In the genomic region with DNA sequence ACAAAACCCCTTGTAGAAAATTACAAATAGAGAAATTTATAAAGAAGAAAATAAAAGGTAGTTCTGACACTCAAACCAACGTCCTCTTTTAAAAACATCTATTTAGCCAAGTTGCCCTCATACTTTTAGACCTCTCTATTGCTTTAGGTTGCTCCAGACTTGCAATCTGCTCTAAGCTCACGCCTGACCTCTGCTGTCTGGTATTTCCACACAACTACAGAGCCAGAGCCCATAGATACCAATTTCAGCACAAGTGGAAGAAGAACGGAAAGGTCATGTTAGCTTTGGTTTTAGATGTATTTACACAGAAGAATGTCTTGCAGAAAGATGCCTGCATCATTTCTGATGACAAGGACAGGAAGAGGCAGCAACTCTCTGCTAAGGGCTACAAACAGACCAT, we compare ENCODE assay signal across 18 mouse cellular contexts. TPM values are rescaled to one million over a fixed set of nuclear protein-coding genes. Genes with fewer than 3 reads are reported as not detected.
DNase-seq lines count a peak whose midpoint lies in the region; ATAC-seq and TF ChIP-seq lines count a peak whose summit lies in the region.
"Had no signal": no experiment of that assay in that cellular context is flagged by ENCODE, and none has a peak within 500 bp of the region (broad histone marks: within the 10 kb centered on the region; RNA-seq: fewer than 3 reads in every experiment).

No protein-coding gene starts in this region.

- no peaks in the 10 kb centered on the region for H3K36me3 ChIP-seq in forebrain, postnatal 0 days (ENCODE audit: insufficient read depth)
- H3K36me3 ChIP-seq in forebrain, embryonic 13.5 days (ENCODE audit: poor library complexity, severe bottlenecking): no peaks in the 10 kb centered on the region
- H3K36me3 ChIP-seq in kidney, embryonic 15.5 days: no peaks in the 10 kb centered on the region
- H3K36me3 ChIP-seq in midbrain, postnatal 0 days (ENCODE audit: insufficient read depth, low read length): no peaks in the 10 kb centered on the region
- no peaks in the 10 kb centered on the region for H3K36me3 ChIP-seq in midbrain, embryonic 10.5 days
- H3K36me3 ChIP-seq in stomach, postnatal 0 days (ENCODE audit: control insufficient read depth, insufficient read depth, low read length): no peaks in the 10 kb centered on the region
- H3K36me3 ChIP-seq: embryonic facial prominence, embryonic 13.5 days; forebrain, embryonic 15.5 days; liver, embryonic 15.5 days; midbrain, embryonic 15.5 days had no signal

- no peak overlapping the region for H3K9ac ChIP-seq in forebrain, postnatal 0 days
- H3K9ac ChIP-seq in forebrain, embryonic 13.5 days: no peak overlapping the region
- no peak overlapping the region for H3K9ac ChIP-seq in kidney, embryonic 15.5 days
- no peak overlapping the region for H3K9ac ChIP-seq in midbrain, postnatal 0 days (replicated peaks; ENCODE audit: low read length, poor library complexity, severe bottlenecking)
- H3K9ac ChIP-seq in stomach, postnatal 0 days (ENCODE audit: low read length): no peak overlapping the region
- H3K9ac ChIP-seq: embryonic facial prominence, embryonic 13.5 days; forebrain, embryonic 15.5 days; liver, embryonic 15.5 days; midbrain, embryonic 15.5 days had no signal

- no peak for TF ChIP-seq EP300 in stomach, postnatal 0 days (optimal IDR thresholded peaks at IDR 0.05)

- DNase-seq in forebrain, postnatal 0 days: no peak
- DNase-seq in kidney, postnatal 10 days: peak; percentile 9
- peak; percentile 1 for DNase-seq in midbrain, postnatal 0 days (ENCODE audit: low spot score)
- DNase-seq in midbrain, embryonic 10.5 days (ENCODE audit: low spot score): no peak
- DNase-seq in stomach, postnatal 0 days (ENCODE audit: low spot score): no peak
- DNase-seq in cerebellum, adult 11-12 months: no peak
- DNase-seq: adrenal gland, postnatal 25 days; cerebellum, adult 2 months; gastrocnemius, postnatal 36 days; right cerebral cortex, adult 18-20 months had no signal

- 60% methylated on average over 3 of the region's 3 CpGs for WGBS in forebrain, postnatal 0 days
- WGBS in forebrain, embryonic 13.5 days: 60% methylated on average over 3 of the region's 3 CpGs
- 46% methylated on average over 3 of the region's 3 CpGs for WGBS in kidney, embryonic 15.5 days
- 49% methylated on average over 3 of the region's 3 CpGs for WGBS in midbrain, postnatal 0 days
- 55% methylated on average over 3 of the region's 3 CpGs for WGBS in midbrain, embryonic 10.5 days
- 32% methylated on average over 3 of the region's 3 CpGs for WGBS in stomach, postnatal 0 days

- H3K27ac ChIP-seq in forebrain, postnatal 0 days (ENCODE audit: low read depth, low read length): no peak overlapping the region
- no peak overlapping the region for H3K27ac ChIP-seq in forebrain, embryonic 13.5 days
- H3K27ac ChIP-seq in kidney, embryonic 15.5 days: no peak overlapping the region
- no peak overlapping the region for H3K27ac ChIP-seq in midbrain, postnatal 0 days (ENCODE audit: low read depth, low read length)
- no peak overlapping the region for H3K27ac ChIP-seq in midbrain, embryonic 10.5 days (replicated peaks)
- no peak overlapping the region for H3K27ac ChIP-seq in stomach, postnatal 0 days (replicated peaks)
- H3K27ac ChIP-seq: embryonic facial prominence, embryonic 13.5 days; forebrain, embryonic 15.5 days; liver, embryonic 15.5 days; midbrain, embryonic 15.5 days had no signal

- H3K9me3 ChIP-seq in forebrain, postnatal 0 days (ENCODE audit: low read length): no peaks in the 10 kb centered on the region
- H3K9me3 ChIP-seq in forebrain, embryonic 13.5 days (replicated peaks): no peaks in the 10 kb centered on the region
- no peaks in the 10 kb centered on the region for H3K9me3 ChIP-seq in kidney, embryonic 15.5 days (replicated peaks)
- no peaks in the 10 kb centered on the region for H3K9me3 ChIP-seq in midbrain, postnatal 0 days (ENCODE audit: low read length)
- H3K9me3 ChIP-seq in midbrain, embryonic 10.5 days (replicated peaks): no peaks in the 10 kb centered on the region
- no peaks in the 10 kb centered on the region for H3K9me3 ChIP-seq in stomach, postnatal 0 days (ENCODE audit: control insufficient read depth, low read length)
- H3K9me3 ChIP-seq: embryonic facial prominence, embryonic 13.5 days; forebrain, embryonic 15.5 days; liver, embryonic 15.5 days; midbrain, embryonic 15.5 days had no signal

- no peak overlapping the region for H3K4me3 ChIP-seq in forebrain, postnatal 0 days (ENCODE audit: low read depth, low read length)
- no peak overlapping the region for H3K4me3 ChIP-seq in forebrain, embryonic 13.5 days
- H3K4me3 ChIP-seq in kidney, embryonic 15.5 days (replicated peaks): no peak overlapping the region
- no peak overlapping the region for H3K4me3 ChIP-seq in midbrain, postnatal 0 days (ENCODE audit: low read depth, low read length)
- no peak overlapping the region for H3K4me3 ChIP-seq in midbrain, embryonic 10.5 days
- no peak overlapping the region for H3K4me3 ChIP-seq in stomach, postnatal 0 days (ENCODE audit: low read depth, low read length)
- H3K4me3 ChIP-seq: embryonic facial prominence, embryonic 13.5 days; forebrain, embryonic 15.5 days; liver, embryonic 15.5 days; midbrain, embryonic 15.5 days had no signal

- no peak for ATAC-seq in forebrain, postnatal 0 days
- ATAC-seq in forebrain, embryonic 13.5 days: no peak
- ATAC-seq in kidney, embryonic 15.5 days (replicated peaks; ENCODE audit: low FRiP score): no peak
- no peak for ATAC-seq in midbrain, postnatal 0 days (ENCODE audit: low FRiP score)
- ATAC-seq in stomach, postnatal 0 days (ENCODE audit: low FRiP score, low TSS enrichment): no peak
- ATAC-seq: forebrain, embryonic 15.5 days; midbrain, embryonic 15.5 days had no signal

- H3K4me1 ChIP-seq in forebrain, postnatal 0 days (ENCODE audit: insufficient read depth): no peaks in the 10 kb centered on the region
- H3K4me1 ChIP-seq in forebrain, embryonic 13.5 days: no peaks in the 10 kb centered on the region
- H3K4me1 ChIP-seq in kidney, embryonic 15.5 days: no peaks in the 10 kb centered on the region
- no peaks in the 10 kb centered on the region for H3K4me1 ChIP-seq in midbrain, postnatal 0 days (ENCODE audit: insufficient read depth, low read length)
- H3K4me1 ChIP-seq in midbrain, embryonic 10.5 days: no peaks in the 10 kb centered on the region
- no peaks in the 10 kb centered on the region for H3K4me1 ChIP-seq in stomach, postnatal 0 days (replicated peaks; ENCODE audit: control insufficient read depth, insufficient read depth)
- H3K4me1 ChIP-seq: embryonic facial prominence, embryonic 13.5 days; forebrain, embryonic 15.5 days; liver, embryonic 15.5 days; midbrain, embryonic 15.5 days had no signal

- TF ChIP-seq CTCF in forebrain, postnatal 0 days (IDR thresholded peaks at IDR 0.05; ENCODE audit: low read depth): peak; percentile 40
- peak; percentile 63 for TF ChIP-seq CTCF in midbrain, postnatal 0 days (IDR thresholded peaks at IDR 0.05)
- TF ChIP-seq CTCF in stomach, postnatal 0 days (IDR thresholded peaks at IDR 0.05; ENCODE audit: low read depth): peak; percentile 61

- H3K4me2 ChIP-seq in forebrain, postnatal 0 days (ENCODE audit: low read depth): no peak overlapping the region
- no peak overlapping the region for H3K4me2 ChIP-seq in forebrain, embryonic 13.5 days
- H3K4me2 ChIP-seq in kidney, embryonic 15.5 days: no peak overlapping the region
- no peak overlapping the region for H3K4me2 ChIP-seq in midbrain, postnatal 0 days (ENCODE audit: low read depth, low read length, poor library complexity, severe bottlenecking)
- no peak overlapping the region for H3K4me2 ChIP-seq in stomach, postnatal 0 days (replicated peaks; ENCODE audit: low read depth)
- H3K4me2 ChIP-seq: embryonic facial prominence, embryonic 13.5 days; forebrain, embryonic 15.5 days; liver, embryonic 15.5 days; midbrain, embryonic 15.5 days had no signal

- H3K27me3 ChIP-seq in forebrain, postnatal 0 days (ENCODE audit: insufficient read depth, low read length): no peaks in the 10 kb centered on the region
- no peaks in the 10 kb centered on the region for H3K27me3 ChIP-seq in forebrain, embryonic 13.5 days
- H3K27me3 ChIP-seq in kidney, embryonic 15.5 days: peaks cover 14% of the 10 kb centered on the region
- H3K27me3 ChIP-seq in midbrain, postnatal 0 days (ENCODE audit: insufficient read depth, low read length): no peaks in the 10 kb centered on the region
- H3K27me3 ChIP-seq in midbrain, embryonic 10.5 days (ENCODE audit: low read depth, poor library complexity, severe bottlenecking): peaks cover 91% of the 10 kb centered on the region
- no peaks in the 10 kb centered on the region for H3K27me3 ChIP-seq in stomach, postnatal 0 days (ENCODE audit: control insufficient read depth, insufficient read depth, low read length)
- H3K27me3 ChIP-seq: forebrain, embryonic 15.5 days; liver, embryonic 15.5 days; midbrain, embryonic 15.5 days had no signal

RNA-seq across cellular contexts. Expression of a gene that starts 32.4 kb away (rescaled TPM):
- total RNA-seq in forebrain, postnatal 0 days (2014; rRNA removed): 8.2 and 8.8 TPM in 2 replicates
- 2.1 and 2.2 TPM in 2 replicates for polyA plus RNA-seq in forebrain, postnatal 0 days (2015; fragmentation: Nextera tagmentation; extraction: Ambion mirVana)
- polyA plus RNA-seq in forebrain, embryonic 13.5 days (2015; fragmentation: Nextera tagmentation; extraction: Ambion mirVana): 2.3 and 3.2 TPM in 2 replicates
- 12.7 and 13.8 TPM in 2 replicates for polyA plus RNA-seq in kidney, embryonic 15.5 days (2015; fragmentation: Nextera tagmentation; extraction: Ambion mirVana)
- total RNA-seq in midbrain, postnatal 0 days (2014; rRNA removed): 2.6 and 10.2 TPM in 2 replicates
- polyA plus RNA-seq in midbrain, postnatal 0 days (2015; fragmentation: Nextera tagmentation; extraction: Ambion mirVana): 2.5 and 3.1 TPM in 2 replicates
- 6.7 and 7.3 TPM in 2 replicates for polyA plus RNA-seq in midbrain, embryonic 10.5 days (2016; fragmentation: Nextera tagmentation; extraction: Ambion mirVana)
- 5.1 and 5.5 TPM in 2 replicates for polyA plus RNA-seq in stomach, postnatal 0 days (2015; fragmentation: Nextera tagmentation; extraction: Ambion mirVana)

RNA-seq across cellular contexts. Expression of a gene that starts 38.4 kb away (rescaled TPM):
- 0.71 and 1.5 TPM in 2 replicates for total RNA-seq in forebrain, postnatal 0 days (2014; rRNA removed)
- 1.9 and 2.6 TPM in 2 replicates for polyA plus RNA-seq in forebrain, postnatal 0 days (2015; fragmentation: Nextera tagmentation; extraction: Ambion mirVana)
- polyA plus RNA-seq in forebrain, embryonic 13.5 days (2015; fragmentation: Nextera tagmentation; extraction: Ambion mirVana): 0.14 and 0.34 TPM in 2 replicates
- polyA plus RNA-seq in kidney, embryonic 15.5 days (2015; fragmentation: Nextera tagmentation; extraction: Ambion mirVana): 31.2 and 31.6 TPM in 2 replicates
- 0.52 and 1.4 TPM in 2 replicates for total RNA-seq in midbrain, postnatal 0 days (2014; rRNA removed)
- polyA plus RNA-seq in midbrain, postnatal 0 days (2015; fragmentation: Nextera tagmentation; extraction: Ambion mirVana): 0.25 and 0.31 TPM in 2 replicates
- 0.11 and 0.15 TPM in 2 replicates for polyA plus RNA-seq in midbrain, embryonic 10.5 days (2016; fragmentation: Nextera tagmentation; extraction: Ambion mirVana)
- polyA plus RNA-seq in stomach, postnatal 0 days (2015; fragmentation: Nextera tagmentation; extraction: Ambion mirVana): 0.16 and 0.18 TPM in 2 replicates
- total RNA-seq: adrenal gland, postnatal 25 days; gastrocnemius, postnatal 36 days; hematopoietic stem cell, adult 5-6 weeks had no signal
- polyA plus RNA-seq: embryonic facial prominence, embryonic 13.5 days; neural tube, embryonic 14.5 days had no signal

RNA-seq across cellular contexts. Expression of a gene that starts 56.9 kb away (rescaled TPM):
- not detected in 2 replicates for total RNA-seq in forebrain, postnatal 0 days (2014; rRNA removed)
- polyA plus RNA-seq in forebrain, postnatal 0 days (2015; fragmentation: Nextera tagmentation; extraction: Ambion mirVana): not detected in 2 replicates
- polyA plus RNA-seq in forebrain, embryonic 13.5 days (2015; fragmentation: Nextera tagmentation; extraction: Ambion mirVana): not detected in 2 replicates
- 0.42 TPM in 1 of 2 replicates, not detected in the other for polyA plus RNA-seq in kidney, embryonic 15.5 days (2015; fragmentation: Nextera tagmentation; extraction: Ambion mirVana)
- not detected in 2 replicates for total RNA-seq in midbrain, postnatal 0 days (2014; rRNA removed)
- not detected in 2 replicates for polyA plus RNA-seq in midbrain, postnatal 0 days (2015; fragmentation: Nextera tagmentation; extraction: Ambion mirVana)
- polyA plus RNA-seq in midbrain, embryonic 10.5 days (2016; fragmentation: Nextera tagmentation; extraction: Ambion mirVana): 0.68 and 1.1 TPM in 2 replicates
- polyA plus RNA-seq in stomach, postnatal 0 days (2015; fragmentation: Nextera tagmentation; extraction: Ambion mirVana): not detected in 2 replicates
- total RNA-seq: adrenal gland, postnatal 25 days; gastrocnemius, postnatal 36 days; hematopoietic stem cell, adult 5-6 weeks had no signal
- polyA plus RNA-seq: embryonic facial prominence, embryonic 13.5 days; forebrain, embryonic 15.5 days; liver, embryonic 15.5 days; midbrain, embryonic 15.5 days; neural tube, embryonic 14.5 days had no signal

Comparison
In these comparisons a context has a peak if more than half of its experiments do, and no peak if none do; other contexts are left out.
1. DNase-seq: peak in kidney, postnatal 10 days (single experiment) and midbrain, postnatal 0 days (single experiment); none in forebrain, postnatal 0 days (single experiment), midbrain, embryonic 10.5 days (single experiment), stomach, postnatal 0 days (single experiment) and cerebellum, adult 11-12 months (single experiment).
2. Peak in every context shown above with its lines, with median percentiles within 50 percentile points of each other: CTCF ChIP-seq.